ENCODE assay signal across 27 mouse cellular contexts in the genomic region with DNA sequence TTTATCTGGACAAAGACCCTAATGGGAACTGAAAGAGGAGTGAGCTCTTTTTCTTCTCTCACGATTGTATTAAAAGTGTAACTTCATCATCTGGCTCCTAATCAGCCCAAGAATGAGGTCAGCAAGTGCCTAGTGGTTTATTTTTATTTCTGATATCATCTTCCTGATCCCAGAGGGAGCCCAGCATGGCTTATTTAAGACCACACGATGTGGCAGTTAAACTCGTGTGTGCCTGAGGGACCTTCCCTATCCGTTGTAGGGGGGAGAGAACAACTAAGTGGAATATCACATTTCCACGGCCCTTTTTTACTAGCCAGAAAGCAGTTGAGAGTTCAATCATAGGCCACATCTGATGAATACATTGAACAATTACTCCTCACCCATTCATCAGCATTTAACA.
DNase-seq lines count a peak whose midpoint lies in the region; ATAC-seq and TF ChIP-seq lines count a peak whose summit lies in the region.
"Had no signal": no experiment of that assay in that cellular context is flagged by ENCODE, and none has a peak within 500 bp of the region (broad histone marks: within the 10 kb centered on the region; RNA-seq: fewer than 3 reads in every experiment).

No protein-coding gene starts in this region.

- intact Hi-C loops in gastrocnemius, adult 2 months (cut with DNase I), result no loop called here
- intact Hi-C loops in gastrocnemius, postnatal 14 days (cut with DNase I; ENCODE audit: low total_unique reads), result no loop called here

- TF ChIP-seq CTCF in gastrocnemius, adult 2 months (IDR thresholded peaks at IDR 0.05), result no peak
- no peak for TF ChIP-seq CTCF in lung, embryonic 14.5 days (IDR thresholded peaks at IDR 0.05; ENCODE audit: low read depth)

- H3K4me3 ChIP-seq in gastrocnemius, adult 2 months, result no peak overlapping the region
- no peak overlapping the region for H3K4me3 ChIP-seq in lung, embryonic 14.5 days (ENCODE audit: low read depth, low read length)
- H3K4me3 ChIP-seq in intestine, embryonic 16.5 days (ENCODE audit: low read length), result no peak overlapping the region
- H3K4me3 ChIP-seq: embryonic facial prominence, embryonic 15.5 days; erythroblast, embryonic 14.5 days; forebrain, embryonic 10.5 days; heart, embryonic 13.5 days; hindbrain, embryonic 12.5 days had no signal

- ATAC-seq in lung, embryonic 14.5 days (ENCODE audit: insufficient read depth), result no peak
- no peak for ATAC-seq in intestine, embryonic 16.5 days
- ATAC-seq: CD4-positive, CD25-positive, alpha-beta regulatory T cell, adult 4 months; forebrain, embryonic 14.5 days; hindbrain, embryonic 16.5 days; inflammation-experienced regulatory T-cells, adult 6 months had no signal

- peak overlapping the region; percentile 78 for H3K27ac ChIP-seq in gastrocnemius, adult 2 months
- H3K27ac ChIP-seq in lung, embryonic 14.5 days (ENCODE audit: low read depth), result no peak overlapping the region
- no peak overlapping the region for H3K27ac ChIP-seq in intestine, embryonic 16.5 days (ENCODE audit: low read length)
- H3K27ac ChIP-seq: embryonic facial prominence, embryonic 15.5 days; forebrain, embryonic 10.5 days; heart, embryonic 13.5 days; hindbrain, embryonic 12.5 days had no signal

- WGBS in lung, embryonic 14.5 days, result 32% methylated on average over 5 of the region's 5 CpGs
- WGBS in intestine, embryonic 16.5 days, result 63% methylated on average over 5 of the region's 5 CpGs

- no peak overlapping the region for H3K4me2 ChIP-seq in lung, embryonic 14.5 days
- no peak overlapping the region for H3K4me2 ChIP-seq in intestine, embryonic 16.5 days (ENCODE audit: low read depth, low read length)
- H3K4me2 ChIP-seq: embryonic facial prominence, embryonic 15.5 days; heart, embryonic 13.5 days; hindbrain, embryonic 12.5 days had no signal

- DNase-seq in embryo, embryonic 10 days (ENCODE audit: low spot score), result peak; percentile 4
- no peak for DNase-seq in embryo, embryonic 9.5 days (ENCODE audit: extremely low spot score)
- no peak for DNase-seq in gastrocnemius, adult 2 months
- no peak for DNase-seq in gastrocnemius, postnatal 14 days
- peak; percentile 3 for DNase-seq in lung, embryonic 14.5 days
- no peak for DNase-seq in lung, postnatal 4 days
- DNase-seq: adrenal gland, adult 8-10 months; adrenal gland, postnatal 36 days; B cell, adult 2 months; cerebellum, adult 11-12 months; cerebellum, adult 9-10 months; cerebellum, postnatal 25 days; gastrocnemius, postnatal 25 days; heart, postnatal 10 days; heart, postnatal 4 days; kidney, adult 11 months had no signal

- H3K9ac ChIP-seq in lung, embryonic 14.5 days, result no peak overlapping the region
- H3K9ac ChIP-seq in intestine, embryonic 16.5 days (ENCODE audit: low read depth, low read length), result no peak overlapping the region
- H3K9ac ChIP-seq: embryonic facial prominence, embryonic 15.5 days; heart, embryonic 13.5 days; hindbrain, embryonic 12.5 days had no signal

- H3K4me1 ChIP-seq in lung, embryonic 14.5 days (ENCODE audit: insufficient read depth), result no peaks in the 10 kb centered on the region
- H3K4me1 ChIP-seq in intestine, embryonic 16.5 days (ENCODE audit: control insufficient read depth, insufficient read depth, low read length), result no peaks in the 10 kb centered on the region
- H3K4me1 ChIP-seq: embryonic facial prominence, embryonic 15.5 days; forebrain, embryonic 10.5 days; hindbrain, embryonic 12.5 days had no signal

- no peaks in the 10 kb centered on the region for H3K36me3 ChIP-seq in lung, embryonic 14.5 days (ENCODE audit: insufficient read depth)
- H3K36me3 ChIP-seq in intestine, embryonic 16.5 days (ENCODE audit: control insufficient read depth, insufficient read depth, low read length), result no peaks in the 10 kb centered on the region
- H3K36me3 ChIP-seq: embryonic facial prominence, embryonic 15.5 days; forebrain, embryonic 10.5 days; G1E; heart, embryonic 13.5 days; hindbrain, embryonic 12.5 days had no signal

- H3K27me3 ChIP-seq in lung, embryonic 14.5 days (ENCODE audit: insufficient read depth, low read length), result no peaks in the 10 kb centered on the region
- H3K27me3 ChIP-seq in intestine, embryonic 16.5 days (replicated peaks; ENCODE audit: control insufficient read depth, insufficient read depth, low read length), result no peaks in the 10 kb centered on the region
- H3K27me3 ChIP-seq: embryonic facial prominence, embryonic 15.5 days; heart, embryonic 13.5 days; hindbrain, embryonic 12.5 days had no signal

- H3K9me3 ChIP-seq in lung, embryonic 14.5 days (ENCODE audit: low read depth, low read length), result no peaks in the 10 kb centered on the region
- no peaks in the 10 kb centered on the region for H3K9me3 ChIP-seq in intestine, embryonic 16.5 days (ENCODE audit: control insufficient read depth, low read length)
- H3K9me3 ChIP-seq: embryonic facial prominence, embryonic 15.5 days; forebrain, embryonic 10.5 days; G1E; heart, embryonic 13.5 days; hindbrain, embryonic 12.5 days had no signal

Comparison
In these comparisons a context has a peak if more than half of its experiments do, and no peak if none do; other contexts are left out.
1. DNase-seq: peak in embryo, embryonic 10 days (single experiment) and lung, embryonic 14.5 days (single experiment); none in embryo, embryonic 9.5 days (single experiment), gastrocnemius, adult 2 months (single experiment), gastrocnemius, postnatal 14 days (single experiment) and lung, postnatal 4 days (0 of 2).